Mouse (Mus musculus): ENCODE data around the gene Pds5b. TPM values are rescaled to one million over a fixed set of nuclear protein-coding genes. Genes with fewer than 3 reads are reported as not detected.
A peak's percentile ranks its signal among the peaks of the same experiment; 100 is the strongest.
"Not testable (repeated sequence)": the region's sequence is repeated elsewhere in the genome, so short reads cannot be mapped to it uniquely, and the experiment has no call there.

Pds5b gene
- polyA plus RNA-seq, 1 experiment = 63.4 TPM

- Histone ChIP-seq H3K36me3 (ENCODE audit: control insufficient read depth, insufficient read depth, low read length, poor library complexity, severe bottlenecking) (peaks cover 47% of the 10 kb centered on the region), H3K4me1 (ENCODE audit: control insufficient read depth, insufficient read depth, low read length) (no peaks in the 10 kb centered on the region), H3K4me3 (ENCODE audit: low read depth, low read length) (no peak overlapping the region), H3K9ac (ENCODE audit: low read depth, poor library complexity, severe bottlenecking) (no peak overlapping the region), H3K27ac (ENCODE audit: insufficient read depth, low read length) (no peak overlapping the region), H3K27me3 (ENCODE audit: control insufficient read depth, insufficient read depth, low read length, poor library complexity, severe bottlenecking) (no peaks in the 10 kb centered on the region), H3K9me3 (replicated peaks; ENCODE audit: control insufficient read depth, insufficient read depth, low read length, poor library complexity, severe bottlenecking) (no peaks in the 10 kb centered on the region)
- no peak for TF ChIP-seq EP300 (IDR thresholded peaks at IDR 0.05; ENCODE audit: insufficient read depth, low read depth, low read length)
- TF ChIP-seq CTCF (IDR thresholded peaks at IDR 0.05; ENCODE audit: low read depth, low read length) = no peak
- no peak for TF ChIP-seq POLR2A (IDR thresholded peaks at IDR 0.05; ENCODE audit: insufficient read depth, low read length)
Observed at GRCm38 (mm10) chr5:150644926-150645325, 28.6 kb upstream of the Pds5b start.

GRCm38 (mm10) chr5:150652578-150652977 is 21.0 kb upstream of the Pds5b start:
- TF ChIP-seq CTCF (IDR thresholded peaks at IDR 0.05; ENCODE audit: low read depth, low read length) (no peak), POLR2A (IDR thresholded peaks at IDR 0.05; ENCODE audit: insufficient read depth, low read length) (no peak), EP300 (IDR thresholded peaks at IDR 0.05; ENCODE audit: insufficient read depth, low read depth, low read length) (no peak)
- H3K9ac ChIP-seq (ENCODE audit: low read depth, poor library complexity, severe bottlenecking) = no peak overlapping the region
- peaks cover 22% of the 10 kb centered on the region for H3K36me3 ChIP-seq (ENCODE audit: control insufficient read depth, insufficient read depth, low read length, poor library complexity, severe bottlenecking)
- no peak overlapping the region for H3K27ac ChIP-seq (ENCODE audit: insufficient read depth, low read length)
- H3K4me3 ChIP-seq (ENCODE audit: low read depth, low read length) = no peak overlapping the region
- no peaks in the 10 kb centered on the region for H3K27me3 ChIP-seq (ENCODE audit: control insufficient read depth, insufficient read depth, low read length, poor library complexity, severe bottlenecking)
- H3K9me3 ChIP-seq (replicated peaks; ENCODE audit: control insufficient read depth, insufficient read depth, low read length, poor library complexity, severe bottlenecking) = no peaks in the 10 kb centered on the region
- H3K4me1 ChIP-seq (ENCODE audit: control insufficient read depth, insufficient read depth, low read length) = no peaks in the 10 kb centered on the region

- Histone ChIP-seq H3K4me3 (ENCODE audit: low read depth, low read length) (no peak overlapping the region), H3K9me3 (replicated peaks; ENCODE audit: control insufficient read depth, insufficient read depth, low read length, poor library complexity, severe bottlenecking) (no peaks in the 10 kb centered on the region), H3K9ac (ENCODE audit: low read depth, poor library complexity, severe bottlenecking) (no peak overlapping the region), H3K4me1 (ENCODE audit: control insufficient read depth, insufficient read depth, low read length) (no peaks in the 10 kb centered on the region), H3K27ac (ENCODE audit: insufficient read depth, low read length) (no peak overlapping the region), H3K36me3 (ENCODE audit: control insufficient read depth, insufficient read depth, low read length, poor library complexity, severe bottlenecking) (peaks cover 18% of the 10 kb centered on the region), H3K27me3 (ENCODE audit: control insufficient read depth, insufficient read depth, low read length, poor library complexity, severe bottlenecking) (no peaks in the 10 kb centered on the region)
- TF ChIP-seq EP300 (IDR thresholded peaks at IDR 0.05; ENCODE audit: insufficient read depth, low read depth, low read length) (no peak), POLR2A (IDR thresholded peaks at IDR 0.05; ENCODE audit: insufficient read depth, low read length) (no peak), CTCF (IDR thresholded peaks at IDR 0.05; ENCODE audit: low read depth, low read length) (no peak)
Observed at GRCm38 (mm10) chr5:150654548-150654947, 19.0 kb upstream of the Pds5b start.

GRCm38 (mm10) chr5:150659425-150659824 is 14.1 kb upstream of the Pds5b start:
- H3K9ac ChIP-seq (ENCODE audit: low read depth, poor library complexity, severe bottlenecking); H3K27me3 ChIP-seq (ENCODE audit: control insufficient read depth, insufficient read depth, low read length, poor library complexity, severe bottlenecking); H3K9me3 ChIP-seq (replicated peaks; ENCODE audit: control insufficient read depth, insufficient read depth, low read length, poor library complexity, severe bottlenecking); H3K4me1 ChIP-seq (ENCODE audit: control insufficient read depth, insufficient read depth, low read length); H3K4me3 ChIP-seq (ENCODE audit: low read depth, low read length); H3K27ac ChIP-seq (ENCODE audit: insufficient read depth, low read length): not testable (repeated sequence)
- H3K36me3 ChIP-seq (ENCODE audit: control insufficient read depth, insufficient read depth, low read length, poor library complexity, severe bottlenecking) = peaks cover 31% of the 10 kb centered on the region

- H3K9ac ChIP-seq (ENCODE audit: low read depth, poor library complexity, severe bottlenecking); H3K9me3 ChIP-seq (replicated peaks; ENCODE audit: control insufficient read depth, insufficient read depth, low read length, poor library complexity, severe bottlenecking); H3K27me3 ChIP-seq (ENCODE audit: control insufficient read depth, insufficient read depth, low read length, poor library complexity, severe bottlenecking); H3K4me3 ChIP-seq (ENCODE audit: low read depth, low read length); H3K4me1 ChIP-seq (ENCODE audit: control insufficient read depth, insufficient read depth, low read length); H3K27ac ChIP-seq (ENCODE audit: insufficient read depth, low read length): not testable (repeated sequence)
- peaks cover 31% of the 10 kb centered on the region for H3K36me3 ChIP-seq (ENCODE audit: control insufficient read depth, insufficient read depth, low read length, poor library complexity, severe bottlenecking)
Observed at GRCm38 (mm10) chr5:150660296-150660695, 13.2 kb upstream of the Pds5b start.

- H3K9me3 ChIP-seq (replicated peaks; ENCODE audit: control insufficient read depth, insufficient read depth, low read length, poor library complexity, severe bottlenecking); H3K4me3 ChIP-seq (ENCODE audit: low read depth, low read length): not testable (repeated sequence)
Observed at GRCm38 (mm10) chr5:150663926-150664325, 9.6 kb upstream of the Pds5b start.

GRCm38 (mm10) chr5:150664794-150665131 is 8.8 kb upstream of the Pds5b start:
- Histone ChIP-seq H3K9ac (ENCODE audit: low read depth, poor library complexity, severe bottlenecking) (peak overlapping the region; percentile 96), H3K4me1 (ENCODE audit: control insufficient read depth, insufficient read depth, low read length) (no peaks in the 10 kb centered on the region), H3K4me3 (ENCODE audit: low read depth, low read length) (peak overlapping the region; percentile 81), H3K9me3 (replicated peaks; ENCODE audit: control insufficient read depth, insufficient read depth, low read length, poor library complexity, severe bottlenecking) (no peaks in the 10 kb centered on the region), H3K27ac (ENCODE audit: insufficient read depth, low read length) (peak overlapping the region; percentile 64; the same call in 1 of the 2 replicates), H3K27me3 (ENCODE audit: control insufficient read depth, insufficient read depth, low read length, poor library complexity, severe bottlenecking) (no peaks in the 10 kb centered on the region), H3K36me3 (ENCODE audit: control insufficient read depth, insufficient read depth, low read length, poor library complexity, severe bottlenecking) (peaks cover 22% of the 10 kb centered on the region)
- TF ChIP-seq EP300 (IDR thresholded peaks at IDR 0.05; ENCODE audit: insufficient read depth, low read depth, low read length) (no peak), POLR2A (IDR thresholded peaks at IDR 0.05; ENCODE audit: insufficient read depth, low read length) (no peak), CTCF (IDR thresholded peaks at IDR 0.05; ENCODE audit: low read depth, low read length) (no peak)

More at GRCm38 (mm10) chr5:150663926-150664325, 9.6 kb upstream of the Pds5b start:
- H3K27me3 ChIP-seq (ENCODE audit: control insufficient read depth, insufficient read depth, low read length, poor library complexity, severe bottlenecking); H3K9ac ChIP-seq (ENCODE audit: low read depth, poor library complexity, severe bottlenecking); H3K27ac ChIP-seq (ENCODE audit: insufficient read depth, low read length); H3K4me1 ChIP-seq (ENCODE audit: control insufficient read depth, insufficient read depth, low read length): not testable (repeated sequence)
- peaks cover 25% of the 10 kb centered on the region for H3K36me3 ChIP-seq (ENCODE audit: control insufficient read depth, insufficient read depth, low read length, poor library complexity, severe bottlenecking)

Data from ES-Bruce4 (cell line).